Mouse (Mus musculus) 416B (cell line): ENCODE results near the gene Sat1.
"Not testable (repeated sequence)": the region's sequence is repeated elsewhere in the genome, so short reads cannot be mapped to it uniquely, and the experiment has no call there.

Experiments
- DNase-seq: peaks from one replicate; pipeline ENCODE4 v3.0.0; 2011; ENCODE audit warnings: low read depth

Sat1 gene

DNA sequence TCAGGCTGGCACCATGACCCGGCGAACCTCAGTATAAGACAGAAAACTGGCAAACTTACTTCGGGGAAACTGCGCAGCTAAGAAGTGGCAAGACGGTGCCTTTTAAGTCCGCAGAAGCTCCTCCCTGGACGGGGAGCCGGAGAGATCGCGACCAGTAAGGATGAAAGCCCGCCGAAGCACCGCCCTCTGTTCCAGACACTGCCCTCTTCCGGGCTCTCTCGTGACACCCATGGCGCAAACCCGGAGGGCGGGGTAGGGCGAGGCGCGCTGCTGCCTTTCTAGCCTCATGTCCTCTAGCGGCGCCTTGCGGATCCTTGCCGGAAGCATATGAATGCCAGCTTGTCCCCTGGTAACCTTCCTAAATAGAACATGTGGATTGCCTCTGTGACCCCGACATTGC, at the start of gene Sat1:
Gene Sat1 (minus strand): TSS at position 179 of the 400 bp plus-strand sequence.
- DNase-seq = peak; percentile 94

DNA sequence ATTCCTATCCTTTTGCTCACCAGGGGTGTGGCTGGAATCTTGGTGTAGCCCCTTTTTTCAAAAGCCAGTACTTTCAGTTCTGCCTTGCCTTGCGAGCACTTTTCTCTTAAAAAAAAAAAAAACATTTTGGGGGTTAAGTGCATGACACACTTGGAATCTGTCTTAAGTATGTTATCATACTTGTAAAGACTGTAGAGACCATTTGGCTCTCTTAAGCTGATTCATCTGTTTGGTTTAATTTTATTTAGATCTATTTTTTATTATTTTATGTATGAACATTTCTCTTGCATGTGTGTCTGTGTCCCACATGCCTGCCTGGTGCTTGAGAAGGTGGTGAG, 46.6 kb upstream of the Sat1 start:
- no peak for DNase-seq

DNA sequence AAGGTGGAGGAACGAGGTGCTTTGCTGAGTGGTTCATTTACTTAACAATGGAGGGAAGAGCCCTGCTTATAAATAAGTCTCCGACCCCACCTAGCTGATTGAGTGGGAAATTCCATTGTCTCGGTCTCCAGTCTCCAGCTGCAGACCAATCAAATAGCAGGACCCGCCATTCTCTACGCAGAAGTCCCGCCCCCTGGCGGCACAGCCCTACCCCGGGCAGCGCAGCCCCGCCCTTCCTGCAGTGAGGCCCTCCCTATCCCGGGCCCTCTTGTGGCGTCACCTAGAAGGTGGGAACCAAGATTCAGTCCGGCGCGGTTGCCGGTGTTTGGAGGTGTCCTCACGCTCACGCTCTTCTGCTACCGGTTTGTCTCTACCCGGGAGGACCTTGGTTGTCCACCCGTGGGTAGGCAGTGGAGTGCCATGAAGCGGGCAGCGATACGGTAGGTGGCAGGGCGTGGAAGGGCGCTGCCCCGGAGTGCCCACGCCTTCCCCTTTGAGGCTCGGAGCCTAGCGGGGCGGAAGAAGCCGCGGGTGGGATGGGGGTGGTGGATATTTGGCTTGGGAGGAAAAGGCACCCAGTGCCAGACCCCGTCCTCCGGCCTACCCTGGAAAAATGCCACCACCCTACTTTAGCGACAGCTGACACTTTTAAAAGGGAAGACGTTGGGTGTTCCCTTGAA, 46.1 kb upstream of the Sat1 start, which contains the start of gene Acot9:
Gene Acot9 (plus strand): TSS at position 209 of the 680 bp plus-strand sequence.
- DNase-seq = peak; percentile 94

DNA sequence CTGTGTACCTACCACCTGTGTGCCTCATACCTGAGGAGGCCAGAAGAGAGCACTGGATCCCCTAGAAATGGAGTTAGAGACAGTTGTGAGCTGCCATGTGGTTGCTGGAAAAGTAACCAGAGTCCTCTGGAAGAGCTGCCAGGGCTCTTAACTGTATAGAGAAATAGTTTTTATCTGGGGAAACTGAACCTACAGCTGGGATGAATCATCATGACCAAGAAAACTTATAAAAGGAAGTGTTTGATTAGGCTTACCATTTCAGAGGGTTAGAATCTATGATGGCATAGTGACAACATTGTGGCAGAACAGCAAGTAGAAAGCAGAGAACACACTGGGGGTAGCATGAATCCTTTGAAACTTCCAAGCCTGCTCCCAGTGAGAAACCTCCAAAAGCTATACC, 40.6 kb upstream of the Sat1 start:
- DNase-seq = peak; percentile 26

DNA sequence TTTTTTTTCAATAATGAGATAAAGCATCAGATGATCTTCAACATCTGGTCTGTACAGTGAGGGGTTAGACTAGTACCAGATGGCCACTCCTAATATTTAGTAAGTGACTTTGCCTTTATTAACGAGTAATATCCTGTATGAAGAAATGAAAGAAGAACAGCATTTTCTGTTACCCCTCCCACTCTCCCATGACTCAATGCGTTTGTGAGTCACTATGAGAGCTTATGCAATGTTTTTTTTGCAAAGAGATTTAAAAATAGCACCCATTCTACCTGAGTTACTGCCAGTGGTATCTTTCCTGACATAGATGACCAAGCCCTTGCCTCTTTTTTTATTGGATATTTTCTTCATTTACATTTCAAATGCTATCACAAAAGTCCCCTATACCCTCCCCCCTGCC, 2.0 kb upstream of the Sat1 start:
- DNase-seq = peak; percentile 68

DNA sequence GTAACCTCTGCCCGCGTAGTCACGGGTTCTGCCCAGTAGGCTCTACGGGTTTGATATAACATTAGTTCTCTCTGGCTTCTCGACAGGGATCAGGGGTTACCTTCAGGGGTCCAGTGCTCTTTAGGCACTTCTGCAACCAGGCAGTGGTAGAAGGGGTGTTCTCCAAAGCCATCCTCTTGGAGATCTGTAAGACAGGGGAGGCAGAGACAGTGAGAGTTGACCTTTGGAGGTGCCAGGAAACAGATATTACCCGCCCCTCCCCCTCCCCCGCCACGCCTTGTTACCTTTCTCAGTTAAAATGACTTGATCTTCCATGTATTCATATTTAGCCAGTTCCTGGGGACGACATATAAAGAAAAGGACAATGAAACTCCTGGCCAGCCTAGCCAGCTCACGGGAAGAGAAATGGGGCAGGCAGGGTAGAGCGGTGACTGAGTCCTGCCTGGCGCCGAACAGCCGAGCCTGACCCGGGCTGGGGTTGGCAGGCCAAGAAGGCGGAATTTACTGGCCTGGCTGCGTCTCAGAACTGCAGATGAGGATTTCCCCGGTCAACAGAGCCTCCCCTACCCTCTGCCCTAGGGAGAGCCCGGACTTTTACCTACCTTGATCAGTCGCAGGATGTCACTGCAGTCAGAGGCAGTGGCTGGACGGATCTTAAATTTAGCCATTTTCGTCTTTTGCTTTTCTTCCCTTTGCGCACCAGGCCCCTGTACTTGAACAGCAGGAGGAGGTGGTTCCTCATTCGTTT, 574 bp downstream of the Sat1 start:
- DNase-seq = peak; percentile 45

DNA sequence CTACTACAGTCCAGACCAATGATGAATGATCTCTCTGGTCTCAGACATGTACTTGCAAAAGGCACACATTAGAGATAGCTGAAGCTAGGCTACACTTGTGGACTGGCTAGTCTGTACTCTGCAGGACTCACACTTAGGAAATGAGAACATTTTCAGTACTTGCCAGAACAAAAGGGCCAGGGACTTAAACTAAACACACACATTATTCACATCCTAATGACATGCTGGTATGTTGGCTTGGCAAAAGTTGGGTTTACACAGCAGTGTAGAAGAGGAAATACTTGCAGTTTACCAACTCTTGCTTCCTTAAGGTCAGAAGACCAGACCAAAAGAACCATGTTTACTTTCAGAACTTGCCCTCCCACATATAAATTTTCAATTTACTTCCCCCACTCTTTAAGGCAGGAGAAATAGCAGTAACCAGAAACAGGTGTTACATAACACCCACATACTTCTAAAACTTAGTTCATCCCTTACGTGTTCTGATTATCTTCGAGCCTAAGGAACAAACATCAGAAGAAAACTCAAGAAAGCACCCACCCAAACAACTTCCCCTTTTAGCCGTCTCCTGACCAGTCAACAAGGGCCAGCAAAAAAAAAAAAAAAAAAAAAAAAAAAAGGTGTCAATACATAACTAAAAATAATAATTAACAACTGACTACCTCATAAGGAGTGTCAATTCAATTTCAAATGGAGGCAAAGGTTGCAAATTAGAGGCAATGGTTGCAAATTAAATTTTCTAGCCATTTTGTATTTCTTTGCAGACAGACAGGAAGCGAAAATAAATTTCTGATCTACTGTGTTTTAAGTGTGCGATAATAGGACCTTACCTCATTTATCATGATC, 1.7 kb downstream of the Sat1 start:
- peak; percentile 23 for DNase-seq

DNA sequence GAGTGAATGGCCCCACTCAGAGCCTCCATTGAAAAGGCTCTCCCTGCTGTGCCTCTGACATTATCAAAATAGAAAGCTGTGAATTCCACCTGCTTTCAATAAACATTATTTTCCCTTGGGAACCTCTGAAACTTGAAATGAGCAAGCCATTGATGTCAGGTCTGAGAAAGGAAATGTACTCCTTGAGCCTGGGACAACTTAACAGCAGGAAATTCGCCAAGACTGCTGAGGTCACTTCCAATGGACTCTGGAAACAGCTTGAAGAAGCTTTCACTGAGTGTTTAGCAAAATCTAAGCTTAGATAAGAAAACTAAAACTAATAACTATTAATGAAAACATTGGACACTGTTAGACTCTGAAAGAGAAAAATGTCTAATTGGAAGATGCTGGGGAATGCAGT, 7.6 kb downstream of the Sat1 start:
- no peak for DNase-seq

DNA sequence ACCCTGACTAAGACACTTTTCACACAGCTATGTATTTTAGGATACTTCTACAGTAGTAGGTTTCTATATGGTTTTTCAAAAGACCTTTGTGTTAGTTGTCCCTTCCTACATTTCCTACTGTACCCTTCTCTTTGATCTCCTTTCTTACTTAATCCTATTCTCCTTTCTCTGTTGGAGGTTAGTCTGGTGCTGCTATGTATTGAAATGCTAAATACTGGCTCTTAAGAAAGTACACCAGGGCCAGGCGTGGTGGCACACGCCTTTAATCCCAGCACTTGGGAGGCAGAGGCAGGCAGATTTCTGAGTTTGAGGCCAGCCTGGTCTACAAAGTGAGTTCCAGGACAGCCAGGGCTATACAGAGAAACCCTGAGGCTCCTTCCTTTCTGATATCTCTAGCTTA, 10.8 kb downstream of the Sat1 start:
- not testable (repeated sequence) for DNase-seq

DNA sequence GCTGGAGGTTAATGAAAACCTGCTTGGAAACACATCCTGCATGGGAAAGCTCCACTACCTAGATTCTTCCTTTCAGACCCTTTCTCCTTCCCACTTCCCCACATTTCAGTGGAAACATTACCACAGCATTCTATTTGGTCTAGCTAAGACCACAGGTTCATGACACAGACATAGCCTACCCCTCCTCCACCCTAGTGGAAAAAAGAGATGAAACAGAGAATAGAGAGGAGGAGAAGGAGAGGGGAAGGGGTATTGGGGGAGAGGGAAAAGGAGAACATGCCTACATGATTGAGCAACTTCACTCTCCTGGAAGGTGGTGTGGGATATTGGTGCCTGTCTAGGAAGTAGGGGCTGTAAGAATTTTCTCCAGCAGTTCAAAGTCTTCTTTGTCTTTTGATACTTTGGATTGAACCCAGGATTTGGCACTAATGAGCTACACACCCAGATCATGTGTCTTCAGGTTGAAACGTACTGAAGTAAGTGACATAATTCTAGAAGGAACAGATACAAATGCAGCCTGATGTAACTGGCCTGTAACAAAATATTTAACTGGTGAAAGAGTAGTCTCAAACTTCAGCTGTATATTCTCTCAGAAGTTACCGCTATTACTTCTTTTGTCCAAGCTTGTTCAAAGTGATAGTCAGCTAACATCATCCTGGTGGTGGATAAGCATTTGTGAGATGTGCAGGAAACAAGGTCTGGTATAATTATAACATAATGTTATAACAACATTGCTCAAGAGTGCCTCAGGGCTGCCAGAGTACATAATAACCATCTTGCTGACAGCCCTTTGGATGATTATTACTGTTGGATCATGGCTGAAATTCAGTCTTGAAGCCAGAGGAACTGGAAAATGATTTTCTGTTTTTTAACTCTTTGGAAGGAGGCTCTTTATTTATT, 13.6 kb downstream of the Sat1 start:
- no peak for DNase-seq

DNA sequence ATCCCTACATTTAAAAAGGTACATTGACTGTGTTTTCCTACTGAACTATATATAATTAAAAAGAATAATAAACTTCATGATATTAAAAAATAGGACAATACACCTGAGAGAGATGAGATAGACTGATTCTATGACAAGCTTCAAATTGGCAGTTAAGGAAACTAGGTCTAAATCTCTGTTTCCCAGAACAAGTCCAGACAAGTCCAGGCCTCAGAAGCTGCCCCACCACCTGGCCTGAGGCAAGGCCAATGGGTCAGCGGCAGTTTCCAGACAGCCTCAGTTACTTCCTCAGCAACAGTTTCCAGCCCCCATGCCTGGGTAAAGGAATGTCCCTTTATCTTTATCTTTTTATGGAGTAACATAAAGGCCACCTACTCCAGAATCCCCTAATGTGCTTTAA, 14.4 kb downstream of the Sat1 start:
- no peak for DNase-seq

DNA sequence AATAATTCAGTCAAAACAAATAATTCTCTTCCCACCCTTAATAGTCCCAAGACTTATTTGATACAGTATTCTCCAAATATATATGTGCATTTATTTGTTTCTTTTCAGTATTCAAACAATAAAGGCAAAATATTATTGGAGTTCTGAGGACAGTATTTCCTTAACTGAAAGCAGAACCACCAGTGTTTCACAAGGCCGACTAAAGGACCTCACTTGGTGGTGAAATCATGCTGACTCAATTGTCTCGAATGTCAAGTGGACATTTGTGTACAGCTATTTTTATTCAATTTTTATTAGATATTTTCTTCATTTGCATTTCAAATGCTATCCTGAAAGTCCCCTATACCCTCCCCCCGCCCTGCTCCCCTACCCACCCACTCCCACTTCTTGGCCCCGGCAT, 21.3 kb downstream of the Sat1 start:
- DNase-seq = peak; percentile 22

DNA sequence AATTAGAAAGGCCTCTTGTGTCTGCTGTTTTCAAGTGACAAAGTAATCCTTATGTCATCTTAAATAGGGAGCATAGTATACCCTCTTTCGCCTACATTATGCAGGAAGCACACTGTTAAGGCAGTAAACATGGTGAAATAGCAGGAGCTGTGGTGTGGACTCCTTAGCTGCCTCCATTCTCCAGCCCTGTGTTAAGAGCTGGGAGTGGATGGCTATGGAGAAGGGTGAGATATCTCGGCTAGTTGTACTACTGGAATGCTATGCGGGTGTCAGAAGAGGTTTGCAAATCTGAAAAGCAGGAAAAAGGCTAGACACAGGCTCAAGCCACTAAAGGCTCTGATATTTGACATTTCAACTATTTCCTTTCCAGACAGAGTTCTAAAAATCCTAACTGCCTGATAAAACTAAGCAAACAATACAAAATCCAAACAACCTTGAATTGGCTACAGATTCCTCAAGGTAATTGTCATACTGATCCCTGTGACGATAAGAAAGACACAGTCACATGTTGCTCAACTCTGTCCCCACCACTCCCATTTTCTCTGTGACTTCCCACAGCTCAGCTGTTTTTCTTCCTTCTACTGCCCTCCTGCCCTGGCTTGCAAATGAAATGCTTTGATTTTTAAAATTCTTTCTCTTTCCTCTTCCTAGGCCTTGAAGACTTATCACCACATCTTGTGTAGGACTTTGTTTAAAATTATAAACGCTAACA, 22.4 kb downstream of the Sat1 start:
- no peak for DNase-seq

DNA sequence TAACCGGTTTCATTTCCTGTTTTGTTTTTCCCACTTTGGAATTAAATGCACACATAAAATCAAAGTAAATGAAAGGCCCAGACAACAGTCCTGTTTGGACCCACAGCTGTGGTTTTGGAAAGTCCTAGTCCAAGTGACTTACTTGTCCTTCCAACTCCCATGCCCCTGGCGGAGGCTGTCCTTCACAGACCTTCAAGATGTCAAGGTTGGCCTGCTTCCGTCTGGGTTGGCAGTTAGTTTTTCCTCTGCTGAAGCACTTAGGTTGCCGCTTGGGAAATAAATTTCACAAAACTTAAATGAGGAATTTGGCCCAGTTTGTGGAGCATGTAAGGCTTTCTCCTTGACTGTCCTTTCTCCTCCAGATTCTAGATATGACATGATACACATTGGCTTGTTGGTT, 24.3 kb downstream of the Sat1 start:
- no peak for DNase-seq

DNA sequence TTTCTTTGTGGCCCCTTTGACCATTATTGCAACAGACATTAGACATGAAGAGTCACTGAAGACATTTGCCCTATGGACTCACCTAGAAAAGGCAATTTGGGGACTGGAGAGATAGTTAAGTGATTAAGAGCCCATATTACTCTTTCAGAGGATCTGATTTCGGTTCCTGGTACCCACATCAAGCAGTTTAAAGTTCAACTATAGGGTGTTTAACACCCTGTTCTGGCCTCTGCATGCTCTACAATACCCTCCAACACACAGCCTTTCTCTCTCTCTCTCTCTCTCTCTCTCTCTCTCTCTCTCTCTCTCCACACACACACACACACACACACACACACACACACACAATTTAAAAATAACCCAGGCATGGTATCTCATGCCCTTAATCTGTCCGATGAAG, 38.6 kb downstream of the Sat1 start:
- DNase-seq = no peak

DNA sequence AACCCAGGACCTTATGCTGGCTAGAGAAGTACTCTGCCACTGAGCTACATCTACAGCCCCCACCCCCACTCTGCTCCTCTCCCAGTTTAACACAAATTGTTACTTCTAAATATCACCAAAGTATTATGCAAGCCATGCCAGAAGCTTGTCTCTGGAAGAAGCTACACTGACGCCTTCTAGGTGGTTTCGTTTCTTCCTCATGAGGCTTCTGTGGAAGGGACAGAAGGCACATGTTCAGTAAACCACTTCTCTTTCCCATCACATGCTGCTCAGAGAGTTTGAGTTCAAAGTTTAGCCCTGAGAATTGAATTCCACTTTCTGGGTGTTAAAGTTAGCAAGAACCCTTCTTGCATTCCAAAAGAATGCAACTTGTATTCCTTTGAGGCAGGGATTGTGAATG, 39.0 kb downstream of the Sat1 start:
- peak; percentile 28 for DNase-seq

DNA sequence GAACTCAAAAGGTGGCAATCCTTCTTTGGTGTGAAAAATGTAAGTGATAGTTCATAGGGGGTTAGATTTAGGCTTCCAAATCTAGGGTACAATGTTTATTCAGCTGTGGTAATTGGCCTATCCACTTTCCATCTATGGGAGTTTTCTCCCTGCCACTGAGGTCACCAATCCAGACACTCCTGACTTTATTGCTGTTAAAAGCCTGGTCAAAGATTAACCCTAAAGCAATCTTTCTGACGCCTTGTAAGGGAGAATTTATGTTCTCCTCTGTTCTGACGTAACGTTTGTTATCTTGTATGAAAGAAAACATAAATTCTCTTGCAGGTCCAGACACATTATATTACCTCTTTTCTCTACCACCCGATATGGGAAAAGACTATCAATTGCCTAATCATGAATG, 40.7 kb downstream of the Sat1 start:
- DNase-seq = no peak

DNA sequence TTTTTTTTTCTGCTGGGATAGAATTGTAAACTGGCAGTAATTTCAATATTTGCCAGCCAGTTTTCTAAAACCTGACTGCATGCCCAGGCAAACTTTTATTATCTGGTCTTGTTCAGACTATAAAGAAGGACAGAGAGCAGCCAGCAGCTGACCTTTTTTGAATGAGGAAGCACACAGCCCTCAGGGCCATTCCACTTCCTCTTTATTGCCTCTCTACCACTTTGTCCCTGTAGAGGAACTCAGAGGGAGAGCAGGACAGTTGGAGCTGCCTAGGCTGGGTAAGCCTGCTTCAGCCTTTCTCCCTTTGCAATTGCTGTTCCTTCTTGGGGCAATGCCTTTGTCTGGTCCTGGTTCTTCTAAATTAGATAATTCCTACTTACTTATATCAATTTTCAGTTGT, 43.9 kb downstream of the Sat1 start:
- peak; percentile 57 for DNase-seq

DNA sequence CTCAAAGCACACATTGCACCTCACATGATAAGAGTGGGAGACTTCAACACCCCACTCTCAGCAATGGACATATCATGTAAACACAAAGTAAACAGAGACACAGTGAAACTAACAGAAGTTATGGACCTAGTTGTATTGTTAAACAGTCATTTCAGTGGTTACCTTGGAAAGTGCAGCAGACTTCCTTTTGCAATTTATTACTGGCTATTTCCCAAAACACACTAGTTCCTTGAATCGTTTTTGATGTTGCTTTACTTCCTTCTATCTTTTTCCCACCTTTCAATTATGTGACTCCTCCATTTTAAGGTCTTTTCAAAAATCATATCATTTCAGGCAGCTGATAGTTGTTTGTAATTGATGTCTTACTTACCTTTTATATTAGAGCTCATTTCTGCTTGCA, 44.5 kb downstream of the Sat1 start:
- no peak for DNase-seq

DNA sequence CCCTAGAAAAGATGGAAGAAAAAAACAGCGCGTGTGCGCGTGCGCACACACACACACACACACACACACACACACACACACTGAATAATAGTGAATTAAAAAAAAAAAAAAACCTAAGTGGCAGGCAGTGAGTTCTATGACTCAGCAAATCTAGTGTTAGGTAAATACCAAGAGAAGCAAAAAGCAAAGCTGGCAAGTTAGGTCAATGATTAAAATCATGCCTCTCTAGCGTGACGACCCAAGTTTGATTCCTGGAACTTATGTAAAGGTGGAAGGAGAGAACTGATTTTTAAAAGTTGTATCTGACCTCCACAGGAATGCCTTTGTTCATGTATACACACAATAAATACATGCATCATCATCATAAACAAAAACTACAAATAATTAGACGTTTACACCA, 46.4 kb downstream of the Sat1 start:
- no peak for DNase-seq

DNA sequence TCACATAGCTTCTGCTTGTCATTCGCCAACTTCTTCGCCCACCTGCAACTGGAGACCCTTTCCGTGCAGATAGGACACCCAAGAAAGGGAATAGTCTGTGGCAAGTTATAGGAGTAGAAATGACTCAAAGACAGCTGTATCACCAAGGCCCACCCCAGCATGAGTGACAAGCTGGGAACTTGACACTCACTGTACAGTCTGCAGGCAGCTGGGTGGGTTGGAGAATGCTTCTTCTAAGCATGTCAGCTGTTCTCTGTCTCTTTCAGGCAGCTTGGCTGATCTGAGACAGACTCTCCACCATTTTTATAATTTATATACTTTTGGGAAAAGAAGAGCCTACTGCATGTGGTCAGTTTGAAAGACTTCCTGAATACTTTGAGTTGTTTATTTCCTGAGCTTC, 48.6 kb downstream of the Sat1 start:
- DNase-seq = no peak
